Mouse (Mus musculus) MEL (cell line): ENCODE data around the gene Nbas. TPM values are rescaled to one million over a fixed set of nuclear protein-coding genes. Genes with fewer than 3 reads are reported as not detected.

ENCODE experiments used
- DNase-seq: peaks from one replicate; pipeline ENCODE4 v3.0.0; 2011; ENCODE audit warnings: low read depth, low spot score
- H3K27ac ChIP-seq: 2 replicates; pipeline ENCODE4 v1.5.1; 2012; ENCODE audit warnings: low read depth, mild to moderate bottlenecking, control low read depth, low read length, moderate library complexity; ENCODE audit not compliant: control insufficient read depth
- H3K27me3 ChIP-seq, 2 experiments: fragments of 150-350 bp in 1 of 2; sonication (generic) in 1 of 2; 2 replicates each; pipeline ENCODE4 v1.6.1; 2012; ENCODE audit warnings: low read length in 2 of 2, mild to moderate bottlenecking in 2 of 2, improper control_type of control experiment in 1 of 2, moderate library complexity in 1 of 2; ENCODE audit not compliant: insufficient read depth in 2 of 2, control insufficient read depth in 1 of 2
- H3K36me3 ChIP-seq, 2 experiments: 2 replicates each; pipeline ENCODE4 v1.6.1; 2012 to 2014; ENCODE audit warnings: low read length in 2 of 2, improper control_type of control experiment in 1 of 2, inconsistent platforms in 1 of 2, mild to moderate bottlenecking in 1 of 2; ENCODE audit not compliant: insufficient read depth in 2 of 2, control insufficient read depth in 1 of 2
- H3K4me1 ChIP-seq, 2 experiments: fragments of 150-350 bp in 1 of 2; sonication (generic) in 1 of 2; 2 replicates each; pipeline ENCODE4 v1.6.1; 2012; ENCODE audit warnings: low read length in 2 of 2, improper control_type of control experiment in 1 of 2, mild to moderate bottlenecking in 1 of 2; ENCODE audit not compliant: insufficient read depth in 2 of 2, control insufficient read depth in 1 of 2
- H3K4me3 ChIP-seq, 2 experiments: fragments of 150-350 bp in 1 of 2; sonication (generic) in 1 of 2; 2 replicates each; pipeline ENCODE4 v1.5.1; 2012; ENCODE audit warnings: low read depth in 2 of 2, low read length in 2 of 2, mild to moderate bottlenecking in 2 of 2, moderate library complexity in 2 of 2, control low read depth in 1 of 2, improper control_type of control experiment in 1 of 2; ENCODE audit not compliant: control insufficient read depth in 1 of 2, insufficient read depth in 1 of 2
- H3K79me2 ChIP-seq: 2 replicates; pipeline ENCODE4 v1.6.1; 2012; ENCODE audit warnings: mild to moderate bottlenecking, low read length, moderate library complexity; ENCODE audit not compliant: control insufficient read depth, poor library complexity, insufficient read depth
- H3K9ac ChIP-seq: 2 replicates; pipeline ENCODE4 v1.6.1; 2012; ENCODE audit warnings: low read depth, mild to moderate bottlenecking, control low read depth, low read length, moderate library complexity; ENCODE audit not compliant: control insufficient read depth, poor library complexity, severe bottlenecking
- H3K9me3 ChIP-seq: fragments of 150-350 bp; sonication (generic); replicated peaks from 2 replicates; pipeline ENCODE4 v1.6.1; 2012; ENCODE audit warnings: mild to moderate bottlenecking, low read length, improper control_type of control experiment, moderate library complexity; ENCODE audit not compliant: insufficient read depth
- CHD1 ChIP-seq: IDR thresholded peaks from 2 replicates; pipeline ENCODE4 v1.6.1; 2012; ENCODE audit warnings: low read depth, mild to moderate bottlenecking, inconsistent platforms, low read length, improper control_type of control experiment
- CHD2 ChIP-seq: IDR thresholded peaks from 2 replicates; pipeline ENCODE4 v1.6.1; 2011; ENCODE audit warnings: low read length, improper control_type of control experiment
- CTCF ChIP-seq, 3 experiments: IDR thresholded peaks in 2 of 3; conservative IDR thresholded peaks in 1 of 3; 2 replicates each; pipeline ENCODE4 v1.5.1; 2011 to 2012; ENCODE audit warnings: low read length in 3 of 3, low read depth in 2 of 3, mild to moderate bottlenecking in 2 of 3, improper control_type of control experiment in 1 of 3, inconsistent platforms in 1 of 3, mixed read lengths in 1 of 3, moderate library complexity in 1 of 3; ENCODE audit not compliant: control insufficient read depth in 1 of 3, insufficient read depth in 1 of 3, poor library complexity in 1 of 3, severe bottlenecking in 1 of 3
- E2F4 ChIP-seq: IDR thresholded peaks from 2 replicates; pipeline ENCODE4 v1.6.1; 2011; ENCODE audit warnings: low read depth, low read length, improper control_type of control experiment, borderline replicate concordance
- EP300 ChIP-seq, 2 experiments: IDR thresholded peaks; 2 replicates each; pipeline ENCODE4 v1.6.1; 2011; ENCODE audit warnings: improper control_type of control experiment in 2 of 2, low read length in 2 of 2, low read depth in 1 of 2, mild to moderate bottlenecking in 1 of 2
- ETS1 ChIP-seq: IDR thresholded peaks from 2 replicates; pipeline ENCODE4 v1.6.1; 2012; ENCODE audit warnings: low read depth, mild to moderate bottlenecking, inconsistent platforms, low read length, improper control_type of control experiment, moderate library complexity
- GABPA ChIP-seq: IDR thresholded peaks from 2 replicates; pipeline ENCODE4 v1.6.1; 2012; ENCODE audit warnings: low read depth, mild to moderate bottlenecking, inconsistent platforms, low read length, improper control_type of control experiment, moderate library complexity
- GATA1 ChIP-seq: IDR thresholded peaks from 2 replicates; pipeline ENCODE4 v1.6.1; 2011; ENCODE audit warnings: low read depth, low read length, improper control_type of control experiment
- HCFC1 ChIP-seq: IDR thresholded peaks from 2 replicates; pipeline ENCODE4 v1.6.1; 2012; ENCODE audit warnings: low read depth, mild to moderate bottlenecking, inconsistent platforms, low read length, improper control_type of control experiment, moderate library complexity
- JUND ChIP-seq: IDR thresholded peaks from 2 replicates; pipeline ENCODE4 v1.6.1; 2011; ENCODE audit warnings: low read depth, mild to moderate bottlenecking, improper control_type of control experiment, low read length
- KAT2A ChIP-seq: conservative IDR thresholded peaks from 2 replicates; pipeline ENCODE4 v1.6.1; 2012; ENCODE audit warnings: low read depth, low read length, improper control_type of control experiment, inconsistent platforms
- MAFK ChIP-seq: IDR thresholded peaks from 2 replicates; pipeline ENCODE4 v1.6.1; 2011; ENCODE audit warnings: low read depth, mild to moderate bottlenecking, low read length, improper control_type of control experiment, borderline replicate concordance
- MAX ChIP-seq: IDR thresholded peaks from 2 replicates; pipeline ENCODE4 v1.6.1; 2011; ENCODE audit warnings: low read length, improper control_type of control experiment
- MAZ ChIP-seq: IDR thresholded peaks from 2 replicates; pipeline ENCODE4 v1.6.1; 2012; ENCODE audit warnings: low read depth, mild to moderate bottlenecking, inconsistent platforms, low read length, improper control_type of control experiment
- MEF2A ChIP-seq: IDR thresholded peaks from 2 replicates; pipeline ENCODE4 v1.6.1; 2014; ENCODE audit warnings: low read depth, mild to moderate bottlenecking, inconsistent platforms, low read length, improper control_type of control experiment; ENCODE audit not compliant: poor library complexity, insufficient replicate concordance, severe bottlenecking; ENCODE audit errors: extremely low read depth
- MYB ChIP-seq: IDR thresholded peaks from 2 replicates; pipeline ENCODE4 v1.6.1; 2011; ENCODE audit warnings: mild to moderate bottlenecking, low read depth, low read length, improper control_type of control experiment
- NELFE ChIP-seq: IDR thresholded peaks from 2 replicates; pipeline ENCODE4 v1.6.1; 2011; ENCODE audit warnings: low read depth, low read length, improper control_type of control experiment
- NRF1 ChIP-seq: IDR thresholded peaks from 2 replicates; pipeline ENCODE4 v1.6.1; 2014; ENCODE audit warnings: low read depth, mild to moderate bottlenecking, inconsistent platforms, low read length, improper control_type of control experiment, moderate library complexity; ENCODE audit not compliant: poor library complexity, insufficient read depth, severe bottlenecking
- POLR2AphosphoS2 ChIP-seq: IDR thresholded peaks from 2 replicates; pipeline ENCODE4 v1.6.1; 2011; ENCODE audit warnings: low read length, improper control_type of control experiment
- POLR2AphosphoS5 ChIP-seq: IDR thresholded peaks from 2 replicates; pipeline ENCODE4 v1.6.1; 2012; ENCODE audit warnings: low read depth, borderline replicate concordance, mild to moderate bottlenecking, inconsistent platforms, low read length, moderate library complexity, mixed read lengths
- RCOR1 ChIP-seq: IDR thresholded peaks from 2 replicates; pipeline ENCODE4 v1.6.1; 2012; ENCODE audit warnings: low read depth, mild to moderate bottlenecking, inconsistent platforms, low read length, improper control_type of control experiment
- SIN3A ChIP-seq: IDR thresholded peaks from 2 replicates; pipeline ENCODE4 v1.6.1; 2012; ENCODE audit warnings: low read length, improper control_type of control experiment, inconsistent platforms
- UBTF ChIP-seq: IDR thresholded peaks from 2 replicates; pipeline ENCODE4 v1.6.1; 2012; ENCODE audit warnings: low read depth, mild to moderate bottlenecking, inconsistent platforms, low read length, improper control_type of control experiment, moderate library complexity, borderline replicate concordance; ENCODE audit not compliant: insufficient read depth
- ZC3H11A ChIP-seq: IDR thresholded peaks from 2 replicates; pipeline ENCODE4 v1.6.1; 2012; ENCODE audit warnings: low read depth, mild to moderate bottlenecking, inconsistent platforms, low read length, improper control_type of control experiment
- ZKSCAN1 ChIP-seq: IDR thresholded peaks from 2 replicates; pipeline ENCODE4 v1.6.1; 2012; ENCODE audit warnings: low read depth, mild to moderate bottlenecking, inconsistent platforms, low read length, improper control_type of control experiment, moderate library complexity
- ZMIZ1 ChIP-seq: IDR thresholded peaks from 2 replicates; pipeline ENCODE4 v1.6.1; 2012; ENCODE audit warnings: low read depth, mild to moderate bottlenecking, inconsistent platforms, low read length, improper control_type of control experiment, moderate library complexity
- ZNF384 ChIP-seq: IDR thresholded peaks from 2 replicates; pipeline ENCODE4 v1.6.1; 2012; ENCODE audit warnings: low read depth, mild to moderate bottlenecking, inconsistent platforms, low read length, improper control_type of control experiment
- polyA plus RNA-seq, 2 experiments: library from polyadenylated mRNA; stranded (reverse) in 1 of 2; unstranded in 1 of 2; fragments of >175 nt in 1 of 2; fragments of >200 nt in 1 of 2; gene quantifications; 2 replicates each; pipeline versions ENCODE4 v1.2.1 to v1.2.4; 2012; ENCODE audit warnings: low replicate concordance in 2 of 2, low read depth in 1 of 2; ENCODE audit not compliant: insufficient read length in 2 of 2, insufficient read depth in 1 of 2, missing spikeins in 1 of 2
- total RNA-seq: library from RNA; depleted of rRNA; stranded (reverse); fragments of 300-350 nt; gene quantifications from 2 replicates; pipeline ENCODE4 v1.2.3, GENCODE M21; 2012

Nbas gene
- total and polyA plus RNA-seq, 3 experiments = 24.2 to 25.7 TPM; not detected in 1

GRCm38 (mm10) chr12:13248691-13249572, 20.0 kb upstream of the Nbas start, which contains the start of gene Ddx1 (continued):
- no peak for TF ChIP-seq ZC3H11A
- TF ChIP-seq HCFC1 = peak; percentile 92
- no peak for TF ChIP-seq ZNF384
- TF ChIP-seq ZKSCAN1 = no peak
- TF ChIP-seq MAX = peak; percentile 47; the same call in 1 of the 2 replicates
- TF ChIP-seq MAZ = no peak
- no peak for TF ChIP-seq JUND
- no peak for TF ChIP-seq EP300 (IDR thresholded peaks at IDR 0.05; ENCODE audit: low read depth in 1 of 2, low read length in 2 of 2)
- no peak for TF ChIP-seq RCOR1
- no peak for TF ChIP-seq MEF2A
- TF ChIP-seq GABPA = no peak
- no peak for TF ChIP-seq MYB
- TF ChIP-seq KAT2A = peak; percentile 66; the same call in 1 of the 2 replicates
- TF ChIP-seq CHD1 = no peak
- peak; percentile 55; the same call in 1 of the 2 replicates for TF ChIP-seq POLR2AphosphoS2
- no peak for TF ChIP-seq NRF1
- TF ChIP-seq CHD2 = no peak
- TF ChIP-seq GATA1 = peak; percentile 32; the same call in 1 of the 2 replicates
- TF ChIP-seq CTCF (IDR thresholded peaks at IDR 0.05 in 2 of 3, conservative IDR thresholded peaks at IDR 0.05 in 1 of 3; ENCODE audit: control insufficient read depth in 1 of 3, insufficient read depth in 1 of 3, low read depth in 2 of 3, low read length in 3 of 3, poor library complexity in 1 of 3, severe bottlenecking in 1 of 3) = no peak
- no peak for TF ChIP-seq ETS1
- TF ChIP-seq E2F4 = 0 out of 2 replicates have a peak, but pooled peaks have one; percentile 25

GRCm38 (mm10) chr12:13249573-13249919, 19.4 kb upstream of the Nbas start:
- H3K36me3 ChIP-seq = peaks cover 0 to 13% of the 10 kb centered on the region in 2 experiments; a peak in 3 of 4 replicates
- H3K9ac ChIP-seq = peak overlapping the region; percentile 94
- peaks cover 17% of the 10 kb centered on the region for H3K79me2 ChIP-seq
- H3K27me3 ChIP-seq = peaks cover 2% of the 10 kb centered on the region in 2 experiments; a peak in 3 of 4 replicates
- H3K9me3 ChIP-seq = no peaks in the 10 kb centered on the region
- DNase-seq = no peak
- H3K27ac ChIP-seq = no peak overlapping the region
- H3K4me1 ChIP-seq = peaks cover 5 to 7% of the 10 kb centered on the region in 2 experiments; a peak in 2 of 4 replicates
- TF ChIP-seq ZKSCAN1 (no peak), SIN3A (no peak), MEF2A (no peak), CHD1 (no peak), POLR2AphosphoS2 (no peak), CTCF (IDR thresholded peaks at IDR 0.05 in 2 of 3, conservative IDR thresholded peaks at IDR 0.05 in 1 of 3; ENCODE audit: control insufficient read depth in 1 of 3, insufficient read depth in 1 of 3, low read depth in 2 of 3, low read length in 3 of 3, poor library complexity in 1 of 3, severe bottlenecking in 1 of 3) (no peak), POLR2AphosphoS5 (no peak), NELFE (no peak), MAFK (no peak), UBTF (no peak), GABPA (no peak), ZMIZ1 (no peak), KAT2A (no peak), HCFC1 (no peak), CHD2 (no peak), MYB (no peak)
- H3K4me3 ChIP-seq = peak overlapping the region; percentile 66 to 91
